Mouse (Mus musculus) lung, embryonic 16.5 days (tissue): ENCODE measurements at regions not wholly inside any gene's neighbourhood (a gene's known extent, or its start where the extent isn't known, plus 50 kb on each side); places are given as distances from the start of the nearest gene placed in this dataset.
A peak's percentile ranks its signal among the peaks of the same experiment; 100 is the strongest.

Experiments
- ATAC-seq: fragments of 200-750 bp; cut with Nextera tagmentation; 2 replicates; pipeline ENCODE4 v1.8.0; 2017; ENCODE audit warnings: low read depth, mild to moderate bottlenecking, moderate library complexity
- H3K27ac ChIP-seq: fragments of 300-500 bp; sonication (generic); 2 replicates; pipeline ENCODE4 v1.5.1; 2014; ENCODE audit warnings: mild to moderate bottlenecking, control low read depth, low read length
- H3K27me3 ChIP-seq: fragments of 300-500 bp; sonication (generic); 2 replicates; pipeline ENCODE4 v1.6.1; 2014; ENCODE audit warnings: low read depth, low read length, mixed read lengths; ENCODE audit not compliant: control insufficient read depth, insufficient read depth
- H3K36me3 ChIP-seq: fragments of 300-500 bp; sonication (generic); 2 replicates; pipeline ENCODE4 v1.6.1; 2014; ENCODE audit warnings: low read length; ENCODE audit not compliant: control insufficient read depth, insufficient read depth
- H3K4me1 ChIP-seq: fragments of 300-500 bp; sonication (generic); replicated peaks from 2 replicates; pipeline ENCODE4 v1.6.1; 2014; ENCODE audit warnings: low read length, mixed read lengths; ENCODE audit not compliant: control insufficient read depth, insufficient read depth
- H3K4me2 ChIP-seq: fragments of 300-500 bp; sonication (generic); 2 replicates; pipeline ENCODE4 v1.6.1; 2014; ENCODE audit warnings: low read depth, low read length, control low read depth
- H3K4me3 ChIP-seq: fragments of 300-500 bp; sonication (generic); 2 replicates; pipeline ENCODE4 v1.5.1; 2014; ENCODE audit warnings: mild to moderate bottlenecking, low read length, control low read depth
- H3K9ac ChIP-seq: fragments of 300-500 bp; sonication (generic); 2 replicates; pipeline ENCODE4 v1.6.1; 2014; ENCODE audit warnings: low read length, control low read depth
- H3K9me3 ChIP-seq: fragments of 300-500 bp; sonication (generic); 2 replicates; pipeline ENCODE4 v1.6.1; 2016; ENCODE audit warnings: low read length; ENCODE audit not compliant: control insufficient read depth
- WGBS: fragments of 180-500 bp; shearing (Covaris S2); extraction: QIAGEN DNeasy Blood & Tissue Kit; methylation state at CpG from one replicate; pipeline ENCODE4 v1.1.7; 2014; 5-methylcytosine and 5-hydroxymethylcytosine counted together

GRCm38 (mm10) chr13:111344981-111345380 lies 90.2 kb downstream of the Actbl2 start:
- H3K4me2 ChIP-seq, result no peak overlapping the region
- no peak overlapping the region for H3K4me3 ChIP-seq
- H3K27ac ChIP-seq, result no peak overlapping the region
- H3K36me3 ChIP-seq, result no peaks in the 10 kb centered on the region
- H3K4me1 ChIP-seq, result 0 out of 2 replicates have a peak, but pooled peaks cover 3% of the 10 kb centered on the region
- no peak for ATAC-seq
- H3K9me3 ChIP-seq, result no peaks in the 10 kb centered on the region
- no peak overlapping the region for H3K9ac ChIP-seq
- WGBS, result 70% methylated on average over 10 of the region's 10 CpGs
- no peaks in the 10 kb centered on the region for H3K27me3 ChIP-seq

GRCm38 (mm10) chr13:111345486-111346440 lies 91.0 kb downstream of the Actbl2 start:
- Histone ChIP-seq H3K36me3 (no peaks in the 10 kb centered on the region), H3K27me3 (no peaks in the 10 kb centered on the region), H3K27ac (no peak overlapping the region), H3K9me3 (no peaks in the 10 kb centered on the region), H3K9ac (no peak overlapping the region), H3K4me1 (0 out of 2 replicates have a peak, but pooled peaks cover 3% of the 10 kb centered on the region), H3K4me2 (no peak overlapping the region), H3K4me3 (no peak overlapping the region)
- WGBS, result 49% methylated on average over 15 of the region's 15 CpGs
- ATAC-seq, result no peak

- 76% methylated on average over 9 of the region's 9 CpGs for WGBS
- no peak for ATAC-seq
- no peaks in the 10 kb centered on the region for H3K9me3 ChIP-seq
Observed at GRCm38 (mm10) chr13:111356520-111357456, 102.0 kb downstream of the Actbl2 start.

GRCm38 (mm10) chr13:111361456-111361855 lies 106.6 kb downstream of the Actbl2 start:
- Histone ChIP-seq H3K9ac (no peak overlapping the region), H3K36me3 (no peaks in the 10 kb centered on the region), H3K4me2 (no peak overlapping the region), H3K9me3 (peaks cover 6% of the 10 kb centered on the region), H3K4me3 (no peak overlapping the region), H3K27ac (no peak overlapping the region), H3K27me3 (no peaks in the 10 kb centered on the region), H3K4me1 (no peaks in the 10 kb centered on the region; the same call in 1 of the 2 replicates)
- WGBS, result 54% methylated on average over 4 of the region's 4 CpGs
- ATAC-seq, result no peak

More at GRCm38 (mm10) chr13:111356520-111357456, 102.0 kb downstream of the Actbl2 start:
- Histone ChIP-seq H3K4me1 (no peaks in the 10 kb centered on the region), H3K36me3 (no peaks in the 10 kb centered on the region), H3K4me2 (no peak overlapping the region), H3K4me3 (no peak overlapping the region), H3K9ac (no peak overlapping the region), H3K27me3 (no peaks in the 10 kb centered on the region), H3K27ac (no peak overlapping the region)

GRCm38 (mm10) chr13:111363176-111363739 lies 108.4 kb downstream of the Actbl2 start:
- Histone ChIP-seq H3K27me3 (no peaks in the 10 kb centered on the region), H3K9ac (no peak overlapping the region), H3K9me3 (peaks cover 6% of the 10 kb centered on the region), H3K4me2 (no peak overlapping the region), H3K27ac (no peak overlapping the region), H3K4me1 (no peaks in the 10 kb centered on the region; the same call in 1 of the 2 replicates), H3K4me3 (no peak overlapping the region), H3K36me3 (no peaks in the 10 kb centered on the region)
- 28% methylated on average over 5 of the region's 5 CpGs for WGBS
- ATAC-seq, result no peak

GRCm38 (mm10) chr13:111366871-111367270 lies 112.1 kb downstream of the Actbl2 start:
- no peak overlapping the region for H3K4me2 ChIP-seq

GRCm38 (mm10) chr13:111367620-111368019 lies 112.8 kb downstream of the Actbl2 start:
- peaks cover 6% of the 10 kb centered on the region for H3K9me3 ChIP-seq
- 55% methylated on average over 3 of the region's 3 CpGs for WGBS
- H3K4me1 ChIP-seq, result peaks cover 4% of the 10 kb centered on the region; the same call in 1 of the 2 replicates
- H3K36me3 ChIP-seq, result no peaks in the 10 kb centered on the region
- no peak for ATAC-seq
- H3K27ac ChIP-seq, result no peak overlapping the region
- no peaks in the 10 kb centered on the region for H3K27me3 ChIP-seq
- no peak overlapping the region for H3K9ac ChIP-seq
- no peak overlapping the region for H3K4me3 ChIP-seq
- no peak overlapping the region for H3K4me2 ChIP-seq

More at GRCm38 (mm10) chr13:111366871-111367270, 112.1 kb downstream of the Actbl2 start:
- H3K9me3 ChIP-seq, result peaks cover 6% of the 10 kb centered on the region
- no peak for ATAC-seq
- peaks cover 4% of the 10 kb centered on the region; the same call in 1 of the 2 replicates for H3K4me1 ChIP-seq
- no peak overlapping the region for H3K27ac ChIP-seq
- H3K27me3 ChIP-seq, result no peaks in the 10 kb centered on the region
- no peak overlapping the region for H3K4me3 ChIP-seq
- H3K9ac ChIP-seq, result no peak overlapping the region
- WGBS, result 86% methylated on average over 8 of the region's 8 CpGs
- H3K36me3 ChIP-seq, result no peaks in the 10 kb centered on the region

GRCm38 (mm10) chr13:111369916-111370315 lies 115.1 kb downstream of the Actbl2 start:
- no peak overlapping the region for H3K27ac ChIP-seq
- H3K4me3 ChIP-seq, result no peak overlapping the region
- no peaks in the 10 kb centered on the region for H3K27me3 ChIP-seq
- 0 out of 2 replicates have a peak, but pooled peaks cover 4% of the 10 kb centered on the region for H3K4me1 ChIP-seq
- 39% methylated on average over 3 of the region's 3 CpGs for WGBS
- ATAC-seq, result peak; percentile 86
- H3K9ac ChIP-seq, result no peak overlapping the region
- no peaks in the 10 kb centered on the region for H3K36me3 ChIP-seq
- H3K4me2 ChIP-seq, result no peak overlapping the region
- peaks cover 6% of the 10 kb centered on the region for H3K9me3 ChIP-seq
